Mouse (Mus musculus) liver, embryonic 18 days (tissue): ENCODE data around the gene Nup93. TPM values are rescaled to one million over a fixed set of nuclear protein-coding genes. Genes with fewer than 3 reads are reported as not detected.

Experiments
- polyA plus RNA-seq: library from polyadenylated mRNA; depleted of rRNA; stranded (reverse); fragments of >200 nt; gene quantifications from 2 replicates; pipeline ENCODE4 v1.2.3, GENCODE M21; 2012; rRNA removed

Gene Nup93
- polyA plus RNA-seq: 13.2 and 14.5 TPM in 2 replicates

GRCm38 (mm10) chr8:94214252-94215173, at the start of gene Nup93:
TSS of gene Nup93 (plus strand) at chr8:94214564.

GRCm38 (mm10) chr8:94172075-94172808, 42.1 kb upstream of the Nup93 start, which contains the start of gene Mt2:
TSS of gene Mt2 (plus strand) at chr8:94172664.

GRCm38 (mm10) chr8:94178857-94179712, 35.3 kb upstream of the Nup93 start, which contains the start of gene Mt1:
TSS of gene Mt1 (plus strand) at chr8:94179082.

GRCm38 (mm10) chr8:94328932-94329728, 114.8 kb downstream of the Nup93 start, which contains the start of gene Slc12a3:
TSS of gene Slc12a3 (plus strand) at chr8:94329201.

Other genes with a start within 250 kb of the Nup93 start
- gene Amfr, start 201.7 kb upstream of the Nup93 start, polyA plus RNA-seq: 47.1 and 50.3 TPM in 2 replicates
- gene Nudt21, start 177.5 kb upstream of the Nup93 start, polyA plus RNA-seq: 38.1 and 40.6 TPM in 2 replicates
- 3.5 and 4.5 TPM in 2 replicates for gene Ogfod1, start 177.4 kb upstream of the Nup93 start, polyA plus RNA-seq
- 3.0 and 3.5 TPM in 2 replicates for gene Bbs2, start 115.6 kb upstream of the Nup93 start, polyA plus RNA-seq
- gene Mt4, start 77.4 kb upstream of the Nup93 start, polyA plus RNA-seq: not detected in 2 replicates
- gene Mt3, start 62.0 kb upstream of the Nup93 start, polyA plus RNA-seq: not detected in 2 replicates
- 484 and 1,170 TPM in 2 replicates for gene Mt2, start 41.9 kb upstream of the Nup93 start, polyA plus RNA-seq
- 1,348 and 3,546 TPM in 2 replicates for gene Mt1, start 35.5 kb upstream of the Nup93 start, polyA plus RNA-seq
- 1.1 and 1.4 TPM in 2 replicates for gene Slc12a3, start 114.6 kb downstream of the Nup93 start, polyA plus RNA-seq
- 225 and 236 TPM in 2 replicates for gene Herpud1, start 171.9 kb downstream of the Nup93 start, polyA plus RNA-seq
- 1.5 and 2.5 TPM in 2 replicates for gene Nlrc5, start 219.8 kb downstream of the Nup93 start, polyA plus RNA-seq